Mouse (Mus musculus): ENCODE measurements around the gene Brf1.

Gene Brf1

DNA sequence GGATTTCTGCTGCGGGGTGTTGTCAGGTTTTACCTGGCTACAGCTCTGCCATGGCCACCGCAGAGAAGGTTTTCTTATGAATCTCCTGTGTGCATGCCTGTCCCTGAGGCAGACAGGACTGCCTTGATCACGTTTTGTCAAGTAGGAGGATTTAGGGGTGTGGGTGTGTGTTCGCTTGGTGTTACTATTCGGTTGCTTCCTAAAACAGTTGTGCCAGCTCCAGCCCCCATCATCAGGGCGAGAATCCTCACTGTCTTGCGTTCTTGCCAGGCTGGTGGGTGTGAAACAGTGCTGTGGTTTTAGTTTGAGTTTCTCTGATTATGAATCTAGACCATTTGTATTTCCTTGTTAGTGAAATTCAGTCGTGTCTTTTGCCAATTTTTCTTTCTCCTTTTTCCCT, 16.5 kb upstream of the Brf1 start:
- DNase-seq: peak; percentile 89

DNA sequence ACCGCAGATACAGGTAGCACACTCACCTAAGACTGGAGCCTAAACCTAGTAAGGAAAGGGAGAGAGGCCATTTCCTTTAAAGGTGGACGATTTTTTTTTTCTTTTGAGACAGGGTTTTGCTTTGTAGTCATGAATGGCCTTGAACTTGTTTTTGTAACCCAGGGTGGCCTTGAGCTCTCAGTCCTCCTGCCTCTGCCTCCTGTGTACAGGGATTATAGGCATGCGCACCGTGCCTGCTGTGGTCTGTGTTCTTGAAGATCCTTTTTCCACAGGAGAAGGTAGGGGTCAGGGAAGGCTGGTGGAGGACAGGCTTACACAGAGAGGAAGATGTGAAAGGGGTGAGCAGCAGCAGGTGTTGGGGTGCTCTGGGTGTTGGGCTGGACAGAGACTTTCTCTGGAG, 15.5 kb upstream of the Brf1 start:
- DNase-seq: no peak

DNA sequence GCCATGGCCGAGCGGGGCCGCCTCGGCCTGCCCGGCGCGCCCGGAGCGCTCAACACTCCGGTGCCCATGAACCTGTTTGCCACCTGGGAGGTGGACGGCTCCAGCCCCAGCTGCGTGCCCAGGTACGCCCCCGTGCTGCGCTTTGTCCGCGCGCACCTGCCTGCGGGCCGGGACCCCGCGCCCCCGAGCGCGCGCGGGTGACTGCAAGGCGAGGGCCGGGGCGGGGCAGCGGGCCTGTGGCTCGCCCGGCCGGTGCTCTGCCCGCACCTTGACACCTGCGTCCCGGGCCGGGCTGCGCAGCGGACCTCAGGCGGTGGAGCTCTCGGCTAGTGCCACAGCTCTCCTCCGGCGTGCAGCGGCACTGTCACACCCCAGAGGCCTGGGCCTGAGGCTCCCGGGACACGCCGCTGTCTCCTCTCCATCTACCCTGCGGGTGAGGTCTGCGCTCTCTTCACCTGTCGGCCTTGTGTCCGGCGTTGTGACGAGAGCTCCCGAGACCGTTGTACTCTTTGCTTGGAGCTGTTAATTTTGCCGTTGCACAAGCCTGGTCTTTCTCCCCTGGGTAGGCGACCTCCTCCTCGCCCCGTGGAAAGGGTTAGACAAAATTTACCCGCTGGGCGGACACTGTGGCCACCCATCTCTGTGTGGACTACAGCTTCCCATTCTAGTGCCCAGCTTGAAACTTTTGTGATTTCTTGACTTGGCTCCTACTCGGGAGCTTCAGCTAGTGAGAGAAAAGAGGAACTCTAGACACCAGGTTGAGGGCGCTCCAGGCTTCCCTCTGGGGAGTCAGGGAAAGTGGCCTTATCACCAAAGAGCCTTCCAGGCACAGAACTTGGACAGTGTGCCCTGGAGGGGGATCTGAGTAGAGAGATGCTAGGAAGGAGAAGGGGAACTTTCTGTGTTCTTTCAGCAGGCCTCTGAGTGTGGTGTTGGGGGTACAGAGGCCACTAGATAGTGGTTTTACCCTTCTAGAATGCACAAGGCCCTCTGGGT, 14.4 kb upstream of the Brf1 start:
- peak; percentile 26 for DNase-seq

DNA sequence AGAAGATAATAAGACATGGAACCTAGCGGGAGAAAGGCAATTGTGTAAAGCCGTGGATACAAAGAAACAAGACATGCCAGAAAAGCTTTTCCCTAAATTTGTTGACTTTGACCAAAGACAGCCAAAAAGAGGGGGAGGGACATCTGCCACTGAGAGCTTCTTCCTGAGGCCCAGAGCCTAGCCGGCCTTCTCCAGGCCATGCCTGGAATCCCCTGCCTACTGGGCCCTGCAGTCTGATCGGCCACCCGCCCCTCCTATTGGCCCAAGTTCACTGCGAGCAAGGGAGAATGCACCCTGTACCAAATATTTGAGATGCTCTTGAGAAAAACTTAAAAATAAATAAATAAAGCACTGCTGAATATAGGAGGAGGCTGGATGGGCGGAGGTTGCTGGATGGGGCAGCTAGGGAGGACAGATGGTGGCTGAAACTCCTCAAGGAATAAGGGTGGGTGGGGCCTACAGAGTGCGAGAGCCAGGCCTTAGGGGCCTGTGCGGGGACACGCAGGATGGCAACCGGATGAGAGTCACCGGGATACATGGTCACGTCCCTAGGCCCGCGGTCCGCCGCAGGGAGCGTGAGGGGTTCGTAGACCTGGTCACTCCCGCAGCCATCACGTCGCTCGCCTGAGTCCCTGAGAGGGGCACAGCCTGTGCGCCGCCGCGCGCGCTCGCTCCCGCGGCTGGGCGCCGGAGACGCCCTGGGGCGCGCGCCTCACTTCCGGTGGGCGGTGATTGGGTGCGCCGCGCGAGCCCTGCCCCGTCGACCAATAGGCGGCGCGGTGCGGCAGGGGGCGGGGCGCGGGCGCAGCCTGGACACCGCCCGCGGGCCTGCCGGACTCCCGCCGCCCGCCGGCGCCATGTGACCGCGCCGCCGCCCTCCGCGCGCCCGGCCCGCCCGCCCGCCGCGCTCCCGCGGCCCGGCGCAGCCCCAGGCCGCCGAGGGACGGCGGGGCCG, 13.4 kb upstream of the Brf1 start, which contains the start of gene Pacs2:
Pacs2 (plus strand) TSS at position 905 of the 955 bp plus-strand sequence.
- DNase-seq: peak; percentile 94

DNA sequence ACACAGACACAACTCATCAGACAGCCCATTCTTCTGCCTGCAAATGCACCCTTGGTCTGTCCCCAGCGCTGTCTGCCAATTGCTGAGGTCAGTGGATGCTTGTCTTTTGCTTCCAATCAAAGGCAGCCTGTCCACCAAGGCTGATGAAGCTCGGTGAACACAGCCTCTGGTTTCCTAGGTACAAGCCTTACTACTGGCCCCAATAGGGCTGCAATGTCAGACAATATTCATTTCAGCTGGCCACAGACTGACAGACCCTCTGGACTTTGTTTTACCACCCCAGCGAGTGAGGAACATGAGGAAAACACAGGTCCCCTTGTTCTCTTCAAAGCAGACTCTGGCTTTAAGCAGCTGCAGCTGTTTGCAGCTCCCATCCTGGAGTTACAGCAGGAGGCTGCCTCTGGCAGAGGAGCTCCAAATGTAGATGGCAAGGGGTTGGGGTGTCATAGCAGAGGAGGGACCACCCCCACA, 12.6 kb upstream of the Brf1 start:
- peak; percentile 71 for DNase-seq

DNA sequence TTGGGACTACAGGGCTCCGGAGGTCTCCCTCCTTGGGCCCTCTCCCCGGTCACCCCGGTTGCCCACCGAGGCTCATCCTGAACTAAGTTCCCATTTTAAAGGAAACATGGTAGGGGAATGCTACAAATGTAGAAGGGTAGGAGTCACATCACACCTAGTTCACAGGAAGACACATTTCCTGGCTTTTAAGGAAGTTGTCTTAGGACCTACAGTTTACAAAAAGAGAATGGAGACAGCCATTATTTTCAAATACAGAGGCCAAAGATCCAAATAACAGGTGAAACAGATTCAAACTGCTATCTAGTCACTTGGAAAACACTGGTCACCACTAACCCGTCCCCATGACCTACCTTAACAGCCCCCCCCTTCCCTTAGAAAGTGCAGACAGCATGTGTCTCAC, 11.9 kb upstream of the Brf1 start:
- DNase-seq: no peak

DNA sequence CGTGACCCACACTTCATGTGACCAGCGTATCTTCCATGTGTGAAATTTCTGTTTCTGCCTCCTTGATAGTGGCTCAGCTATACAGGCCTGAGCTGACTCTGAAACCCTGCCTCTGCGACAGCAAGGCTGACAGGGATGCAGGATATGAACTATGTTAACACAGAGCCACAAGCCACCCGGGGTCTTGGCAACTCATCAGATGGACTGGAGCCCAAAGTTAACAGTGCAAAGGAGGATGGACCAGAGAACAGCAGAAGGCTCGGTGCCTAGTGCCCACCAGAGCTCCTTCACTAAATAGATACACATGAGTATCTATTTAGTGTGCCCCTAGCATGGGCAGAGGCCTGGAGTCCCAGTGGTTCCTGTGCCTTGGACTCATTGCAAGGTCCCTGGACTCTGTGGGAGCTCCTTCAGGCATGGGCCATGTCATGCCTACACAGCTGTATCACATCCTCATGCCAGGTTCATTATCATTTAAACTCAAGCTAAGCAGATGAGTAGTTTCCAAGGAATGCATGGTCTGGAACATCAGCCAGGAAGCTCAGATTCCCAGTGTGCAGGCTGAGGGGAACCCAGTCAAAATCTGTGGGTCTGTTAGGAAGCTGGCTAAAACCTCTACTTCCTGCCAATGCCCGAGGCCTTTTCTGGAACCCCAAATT, 11.3 kb upstream of the Brf1 start:
- no peak for DNase-seq

DNA sequence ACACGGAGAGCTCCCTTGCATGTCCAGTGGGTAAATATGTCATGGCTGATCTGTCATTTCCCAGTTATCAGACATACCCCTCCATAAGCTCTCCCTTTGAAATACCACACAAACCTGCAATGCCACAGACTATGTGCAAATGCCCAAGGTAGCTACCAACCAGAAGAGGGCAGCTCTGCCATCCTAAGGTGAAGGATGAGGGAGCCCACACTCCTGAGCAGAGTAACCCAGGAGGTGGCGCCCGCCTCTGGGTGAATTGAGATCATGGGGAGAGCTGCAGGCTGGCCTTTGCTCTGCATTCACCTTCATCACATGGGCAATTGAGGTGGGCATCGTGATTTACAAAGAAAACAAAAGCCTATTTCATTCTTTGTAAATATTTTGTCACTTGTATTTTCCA, 4.5 kb upstream of the Brf1 start:
- DNase-seq: peak; percentile 73

DNA sequence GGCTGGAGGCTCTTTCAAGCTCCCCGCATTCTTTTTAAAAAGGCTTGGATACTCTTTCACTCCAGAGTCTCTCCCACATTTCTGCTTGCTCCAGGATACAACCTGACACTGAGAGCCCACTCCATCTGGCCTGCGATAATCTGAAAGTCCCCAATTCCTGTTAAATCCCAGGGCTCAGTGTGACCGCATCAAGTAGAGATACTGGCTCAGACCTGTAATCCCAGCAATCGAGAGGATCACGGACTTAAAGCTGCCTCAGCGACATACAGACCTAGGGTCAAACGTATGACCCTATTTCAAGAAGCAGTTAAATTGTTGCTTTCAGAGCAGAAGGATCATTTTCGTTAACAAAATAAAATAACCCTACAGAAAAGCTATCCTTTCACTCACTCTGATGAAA, 3.5 kb upstream of the Brf1 start:
- DNase-seq: no peak

DNA sequence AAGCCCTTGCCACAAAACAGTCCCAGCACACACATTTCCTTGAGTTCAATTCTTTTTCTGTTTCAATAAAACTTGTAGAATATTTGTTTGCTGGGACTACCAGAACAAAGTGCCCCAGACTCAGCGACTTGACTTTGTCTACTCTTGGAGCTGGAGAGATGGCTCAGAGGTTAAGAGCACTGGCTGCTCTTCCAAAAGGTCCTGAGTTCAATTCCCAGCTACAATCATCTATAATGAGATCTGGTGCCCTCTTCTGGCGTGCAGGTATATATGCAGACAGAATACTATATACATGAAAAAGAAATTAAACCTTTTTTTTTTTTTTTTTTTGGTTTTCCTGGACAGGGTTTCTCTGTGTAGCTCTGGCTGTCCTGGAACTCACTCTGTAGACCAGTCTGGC, 2.2 kb upstream of the Brf1 start:
- no peak for DNase-seq

DNA sequence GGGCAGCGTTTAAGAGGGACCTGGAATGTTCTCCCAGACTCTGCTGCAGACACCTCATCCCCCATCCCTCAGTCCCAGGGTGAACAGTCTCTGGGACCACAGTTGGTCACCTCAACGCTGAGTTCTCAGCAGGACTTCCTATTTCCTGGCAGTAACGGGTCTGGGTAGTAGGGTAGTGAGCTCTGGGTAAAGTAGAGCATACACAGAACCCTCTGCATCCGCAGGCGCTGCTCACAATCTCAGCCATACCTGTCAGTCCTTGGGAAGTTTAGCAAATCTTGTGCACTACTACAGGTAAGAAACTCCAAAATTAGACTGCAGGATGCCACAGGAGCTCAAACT, 600 bp upstream of the Brf1 start:
- no peak for DNase-seq

DNA sequence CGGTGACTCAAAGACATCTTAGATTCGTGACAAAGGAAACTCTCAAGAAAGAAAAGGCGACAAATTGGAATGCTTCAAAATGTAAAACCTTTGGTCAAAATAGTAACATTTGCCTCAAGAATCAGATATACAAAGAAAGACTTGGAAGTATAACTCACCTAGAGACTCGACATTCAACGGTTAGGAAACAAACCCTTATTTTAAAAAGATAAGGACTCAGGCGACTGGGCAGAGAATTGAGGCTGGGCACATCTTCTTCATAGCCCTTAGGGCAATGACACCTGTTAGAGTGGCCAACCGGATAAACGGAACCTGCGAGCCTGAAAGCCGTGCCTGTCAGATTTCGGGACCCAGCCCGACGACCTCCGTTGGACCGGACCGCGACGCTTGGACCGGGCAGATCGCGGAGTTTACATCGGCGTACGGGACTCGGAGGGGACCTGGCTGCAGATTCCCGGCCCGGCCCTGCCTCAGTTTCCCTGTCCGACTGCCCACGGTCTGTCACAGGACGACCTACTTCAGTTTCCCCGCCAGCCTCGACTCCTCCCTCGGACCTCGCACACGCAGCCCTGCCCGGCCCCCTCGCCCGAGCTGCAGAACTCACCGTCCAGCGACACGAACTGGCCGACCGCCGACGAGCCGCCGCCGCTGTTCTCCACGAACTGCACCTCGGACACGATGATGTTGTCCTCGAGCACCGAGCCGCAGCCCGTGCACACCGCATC, 773 bp downstream of the Brf1 start:
- DNase-seq: no peak

DNA sequence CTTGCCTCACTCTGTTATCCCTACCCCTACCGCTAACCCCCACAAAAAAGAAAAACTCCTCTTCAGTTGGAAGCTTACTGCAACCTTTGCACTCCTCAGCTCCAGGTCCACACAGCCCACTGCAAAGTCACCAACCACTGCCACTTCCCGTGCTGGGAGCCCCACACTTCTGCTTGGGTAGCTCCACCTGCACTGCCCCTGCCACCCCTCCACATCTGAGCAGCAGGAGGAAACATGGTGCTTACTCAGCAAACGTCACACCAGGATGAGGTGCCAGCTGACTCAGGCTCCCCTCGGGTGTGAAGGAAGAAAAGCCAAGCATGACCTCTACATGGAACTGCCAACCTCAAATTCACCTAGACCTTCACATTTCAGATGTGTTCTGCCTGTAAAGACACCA, 6.4 kb downstream of the Brf1 start:
- DNase-seq: no peak

DNA sequence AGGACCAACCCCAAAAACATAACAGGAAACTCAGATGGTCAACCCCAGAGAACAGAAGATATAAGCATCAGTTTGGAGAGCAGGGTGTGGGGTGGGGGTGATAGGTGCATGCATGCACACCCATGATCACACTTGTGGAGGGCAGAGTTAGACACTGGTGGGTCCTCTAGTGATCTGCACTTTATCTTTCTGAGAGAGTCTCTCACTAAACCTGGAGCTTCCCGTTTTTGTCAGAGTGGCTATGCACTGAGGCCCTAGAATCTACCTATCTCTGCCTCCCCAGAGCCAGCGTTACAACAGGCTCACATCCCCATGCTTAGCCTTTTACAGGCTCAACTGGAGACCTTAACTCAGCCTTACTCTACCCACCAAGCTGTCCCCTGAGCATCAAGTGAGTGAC, 9.1 kb downstream of the Brf1 start:
- DNase-seq: no peak

DNA sequence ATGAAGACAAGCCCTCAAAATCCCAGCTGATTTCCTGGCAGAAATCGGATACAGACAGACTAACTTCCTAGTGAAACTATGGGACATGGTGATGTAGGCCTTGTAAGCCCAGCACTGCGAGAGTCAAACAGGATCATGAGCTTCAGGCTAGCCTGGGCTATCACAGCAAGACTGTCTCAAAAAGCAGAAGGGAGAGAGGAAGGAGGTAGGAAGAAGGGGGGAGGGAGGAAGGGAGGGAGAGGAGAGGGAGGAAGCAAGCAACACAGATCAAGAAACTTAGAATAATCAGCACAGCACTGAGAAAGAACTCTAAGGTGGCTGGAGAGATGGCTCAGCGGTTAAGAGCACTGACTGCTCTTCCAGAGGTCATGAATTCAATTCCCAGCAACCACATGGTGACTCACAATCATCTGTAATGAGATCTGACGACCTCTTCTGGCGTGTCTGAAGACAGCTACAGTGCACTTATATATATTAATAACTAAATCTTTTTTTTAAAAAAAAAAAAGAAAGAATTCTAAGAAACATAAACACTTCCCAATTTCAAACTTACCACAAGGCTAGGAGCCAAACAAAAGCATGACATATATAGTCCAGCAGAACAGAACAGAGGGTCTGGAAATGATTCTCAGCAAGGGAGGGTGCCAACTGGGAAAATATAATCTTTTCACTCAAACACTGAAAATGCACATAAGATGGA, 9.6 kb downstream of the Brf1 start:
- no peak for DNase-seq

DNA sequence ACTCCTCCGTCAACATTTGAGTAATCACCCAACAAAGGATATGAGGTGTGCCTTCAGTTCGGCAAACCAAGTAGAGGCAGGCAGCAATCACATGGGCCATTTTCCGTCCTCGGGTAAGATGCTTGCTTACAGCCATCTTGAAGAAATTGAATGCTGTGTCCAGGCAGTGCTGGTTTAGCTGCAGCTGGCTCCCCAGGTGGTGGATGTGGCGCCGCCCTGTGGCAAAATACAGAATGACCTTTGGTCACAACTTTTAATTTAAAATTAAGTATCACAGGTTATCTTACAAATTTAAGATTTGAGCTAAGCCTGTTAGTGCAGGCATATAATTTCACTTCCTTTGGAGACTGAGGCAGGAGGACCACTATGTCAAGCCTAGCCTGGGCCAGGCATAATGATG, 12.6 kb downstream of the Brf1 start:
- DNase-seq: no peak

DNA sequence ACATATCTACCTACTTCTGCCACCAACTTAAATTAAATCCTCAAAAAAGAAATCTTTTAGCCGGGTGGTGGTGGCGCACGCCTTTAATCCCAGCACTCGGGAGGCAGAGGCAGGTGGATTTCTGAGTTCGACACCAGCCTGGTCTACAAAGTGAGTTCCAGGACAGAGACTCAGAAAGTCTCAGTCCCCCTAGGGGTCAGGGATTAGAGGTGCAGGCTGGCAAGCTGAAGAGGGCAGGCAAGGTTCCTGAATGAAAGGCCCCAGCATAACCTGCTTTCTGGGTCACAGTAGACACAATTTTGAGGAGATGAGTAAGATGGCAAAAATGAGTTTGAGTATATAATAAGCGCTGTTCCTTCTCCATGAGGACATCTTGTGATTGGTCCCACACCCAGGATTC, 15.2 kb downstream of the Brf1 start:
- DNase-seq: no peak

DNA sequence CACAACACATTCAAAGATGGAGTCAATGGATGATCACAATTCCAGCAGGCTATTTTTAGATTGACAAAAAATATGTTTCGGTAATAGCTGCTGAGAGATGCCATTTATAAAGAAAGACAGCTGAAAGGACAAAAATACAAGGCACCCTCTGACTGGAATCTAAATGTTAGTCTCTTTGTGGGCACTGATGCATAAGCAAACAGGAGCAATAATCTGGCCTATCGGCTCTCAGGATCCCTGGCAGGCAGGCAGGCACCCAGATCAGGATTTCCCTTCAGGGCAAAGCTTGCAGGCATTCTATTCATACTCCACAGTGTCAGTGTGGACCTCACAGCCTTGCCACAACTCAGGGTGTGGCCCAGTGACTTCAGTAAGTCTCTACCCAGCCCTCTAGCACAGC, 18.5 kb downstream of the Brf1 start:
- DNase-seq: no peak

DNA sequence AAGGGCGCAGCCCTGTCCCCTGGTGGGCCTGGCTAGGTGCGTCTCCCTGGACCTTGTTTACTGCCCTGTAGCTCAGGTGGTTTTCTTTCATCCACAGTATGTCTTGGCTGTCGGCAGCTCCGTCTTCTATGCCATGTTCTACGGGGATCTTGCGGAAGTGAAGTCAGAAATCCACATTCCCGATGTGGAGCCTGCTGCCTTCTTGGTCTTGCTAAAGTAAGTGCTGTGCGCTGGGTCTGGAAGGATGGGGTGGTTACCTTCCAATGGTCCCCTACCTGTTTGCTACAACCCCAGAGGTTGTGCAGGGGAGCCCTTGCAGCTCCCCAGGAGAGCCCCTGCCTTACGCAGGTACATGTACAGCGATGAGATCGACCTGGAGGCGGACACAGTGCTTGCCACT, 23.3 kb downstream of the Brf1 start:
- no peak for DNase-seq

DNA sequence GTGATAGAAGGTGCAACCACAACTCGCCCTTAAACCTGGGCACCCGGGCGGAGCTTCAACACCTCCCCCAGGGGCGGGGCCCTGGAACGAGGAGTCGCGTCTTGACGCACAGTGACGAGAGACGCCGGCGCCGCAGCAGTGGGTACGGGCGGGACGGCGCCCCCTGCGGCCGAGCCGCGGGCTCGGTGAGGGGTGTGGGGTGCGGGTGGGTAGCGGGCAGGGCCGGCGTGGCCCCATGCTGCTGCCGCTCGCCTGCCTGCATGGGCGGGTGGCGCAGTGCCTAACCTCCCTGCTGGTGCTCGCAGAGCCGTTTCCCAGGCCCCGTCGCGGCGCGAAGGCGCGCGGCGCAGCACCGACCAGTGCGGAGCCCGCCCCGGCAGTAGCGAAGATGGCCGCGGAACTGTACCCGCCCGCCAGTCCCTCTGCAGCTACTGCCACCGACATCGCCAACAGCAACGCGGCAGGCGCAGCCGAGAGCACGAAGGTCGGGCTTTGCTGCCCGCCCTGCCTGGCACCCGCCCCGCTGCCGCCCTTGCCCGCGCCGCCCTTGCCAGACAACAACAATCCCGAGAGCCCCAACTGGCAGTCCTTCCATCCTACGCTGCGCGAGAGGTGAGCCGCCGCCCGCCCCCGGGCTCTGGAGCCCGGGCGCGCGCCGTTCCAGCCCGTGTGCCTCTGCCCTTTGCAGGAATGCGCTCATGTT, 24.0 kb downstream of the Brf1 start, which contains the start of gene Btbd6:
Btbd6 (plus strand) TSS at position 112 of the 703 bp plus-strand sequence.
- peak; percentile 95 for DNase-seq

DNA sequence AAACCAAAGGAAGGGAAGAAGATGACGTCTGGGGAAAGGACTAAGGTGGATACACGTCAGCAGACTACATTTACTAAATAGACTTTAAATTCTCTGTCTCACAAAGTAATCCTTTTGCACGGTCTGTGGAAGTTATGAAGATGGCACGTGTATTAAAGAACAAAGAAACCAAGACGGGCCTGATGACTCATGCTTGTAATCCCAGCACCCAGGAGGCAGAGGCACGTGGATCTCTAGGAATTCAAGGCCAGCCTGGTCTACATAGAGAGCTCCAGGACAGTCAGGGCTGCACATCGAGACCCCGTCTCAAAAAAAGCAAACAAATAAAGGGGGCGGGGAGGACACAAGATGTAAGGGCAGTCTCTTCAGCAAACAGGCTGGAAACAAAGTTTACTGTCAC, 25.8 kb downstream of the Brf1 start:
- DNase-seq: no peak

Data from right cerebral cortex, adult 18-20 months (tissue).